Mouse (Mus musculus) thymus, adult 2 months (tissue): ENCODE measurements at regions not wholly inside any gene's neighbourhood (a gene's known extent, or its start where the extent isn't known, plus 50 kb on each side); places are given as distances from the start of the nearest gene placed in this dataset.

Source experiments
- CTCF ChIP-seq: fragments of 200-500 bp; IDR thresholded peaks from 2 replicates; pipeline ENCODE4 v1.5.1; 2012; ENCODE audit warnings: mild to moderate bottlenecking, control low read depth, low read length, moderate library complexity, borderline replicate concordance; ENCODE audit not compliant: control insufficient read depth, poor library complexity, insufficient read depth; ENCODE audit errors: extremely low read depth
- POLR2A ChIP-seq: fragments of 200-500 bp; IDR thresholded peaks from 2 replicates; pipeline ENCODE4 v1.6.1; 2012; ENCODE audit warnings: mild to moderate bottlenecking, low read length, control low read depth, moderate library complexity; ENCODE audit not compliant: control insufficient read depth, poor library complexity, insufficient read depth; ENCODE audit errors: extremely low read depth

GRCm38 (mm10) chr10:96860366-96860765 lies 243.6 kb downstream of the Btg1 start:
- TF ChIP-seq CTCF (no peak), POLR2A (no peak)
